Mouse (Mus musculus) intestine, postnatal 0 days (tissue): ENCODE measurements at regions not wholly inside any gene's neighbourhood (a gene's known extent, or its start where the extent isn't known, plus 50 kb on each side); places are given as distances from the start of the nearest gene placed in this dataset.

Experiments
- ATAC-seq: fragments of 200-750 bp; cut with Nextera tagmentation; 2 replicates; pipeline ENCODE4 v1.8.0; 2017; ENCODE audit warnings: mild to moderate bottlenecking, moderate TSS enrichment, moderate library complexity
- H3K27ac ChIP-seq: fragments of 300-500 bp; sonication (generic); 2 replicates; pipeline ENCODE4 v1.5.1; 2014; ENCODE audit warnings: mild to moderate bottlenecking, low read depth, low read length, moderate library complexity
- H3K27me3 ChIP-seq: fragments of 300-500 bp; sonication (generic); replicated peaks from 2 replicates; pipeline ENCODE4 v1.6.1; 2014; ENCODE audit warnings: low read length, mixed read lengths; ENCODE audit not compliant: control insufficient read depth, insufficient read depth
- H3K36me3 ChIP-seq: fragments of 300-500 bp; sonication (generic); 2 replicates; pipeline ENCODE4 v1.6.1; 2014; ENCODE audit warnings: mild to moderate bottlenecking, moderate library complexity; ENCODE audit not compliant: control insufficient read depth, insufficient read depth
- H3K4me1 ChIP-seq: fragments of 300-500 bp; sonication (generic); replicated peaks from 2 replicates; pipeline ENCODE4 v1.6.1; 2014; ENCODE audit warnings: antibody characterized with exemption, low read length, mixed read lengths; ENCODE audit not compliant: control insufficient read depth, insufficient read depth
- H3K4me2 ChIP-seq: fragments of 300-500 bp; sonication (generic); replicated peaks from 2 replicates; pipeline ENCODE4 v1.6.1; 2014; ENCODE audit warnings: low read depth, mild to moderate bottlenecking, moderate library complexity
- H3K4me3 ChIP-seq: fragments of 300-500 bp; sonication (generic); 2 replicates; pipeline ENCODE4 v1.5.1; 2014; ENCODE audit warnings: low read depth, low read length
- H3K9ac ChIP-seq: fragments of 300-500 bp; sonication (generic); 2 replicates; pipeline ENCODE4 v1.6.1; 2014; ENCODE audit warnings: mild to moderate bottlenecking, low read depth, low read length
- H3K9me3 ChIP-seq: fragments of 300-500 bp; sonication (generic); 2 replicates; pipeline ENCODE4 v1.6.1; 2016; ENCODE audit warnings: mixed run types; ENCODE audit not compliant: control insufficient read depth
- CTCF ChIP-seq: sonication (generic); IDR thresholded peaks from 2 replicates; pipeline ENCODE4 v1.5.1; 2016; ENCODE audit warnings: low read depth, mild to moderate bottlenecking, control low read depth, antibody characterized with exemption, moderate library complexity
- WGBS: fragments of 180-500 bp; shearing (Covaris S2); extraction: QIAGEN DNeasy Blood & Tissue Kit; methylation state at CpG from one replicate; pipeline ENCODE4 v1.1.7; 2014; 5-methylcytosine and 5-hydroxymethylcytosine counted together

DNA sequence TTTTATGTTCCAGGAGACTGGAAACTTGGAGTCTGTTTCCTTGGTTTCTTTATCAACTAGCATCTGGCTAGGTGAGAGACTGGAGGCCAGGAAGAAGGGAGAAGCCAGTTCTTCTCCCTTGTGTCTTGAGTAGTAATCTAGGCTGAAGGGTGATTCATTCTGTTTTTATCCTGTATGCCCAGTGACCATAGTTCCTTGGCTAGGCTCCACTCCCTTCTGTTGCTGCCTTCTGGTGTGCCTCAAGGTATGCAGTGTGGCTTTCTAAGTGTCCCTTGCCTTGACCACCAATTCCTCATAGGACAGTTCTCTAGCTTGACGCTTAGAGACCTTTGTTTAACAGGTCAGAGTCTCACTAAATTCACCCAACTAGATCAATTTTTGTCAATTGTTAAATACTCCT lies 303.3 kb upstream of the Gm12728 start:
- Histone ChIP-seq H3K9me3 (no peaks in the 10 kb centered on the region), H3K27me3 (no peaks in the 10 kb centered on the region), H3K4me1 (no peaks in the 10 kb centered on the region), H3K27ac (no peak overlapping the region), H3K9ac (no peak overlapping the region), H3K36me3 (no peaks in the 10 kb centered on the region), H3K4me2 (no peak overlapping the region), H3K4me3 (no peak overlapping the region)
- TF ChIP-seq CTCF: no peak
- no peak for ATAC-seq
- 71% methylated on average over 1 of the region's 1 CpGs for WGBS

DNA sequence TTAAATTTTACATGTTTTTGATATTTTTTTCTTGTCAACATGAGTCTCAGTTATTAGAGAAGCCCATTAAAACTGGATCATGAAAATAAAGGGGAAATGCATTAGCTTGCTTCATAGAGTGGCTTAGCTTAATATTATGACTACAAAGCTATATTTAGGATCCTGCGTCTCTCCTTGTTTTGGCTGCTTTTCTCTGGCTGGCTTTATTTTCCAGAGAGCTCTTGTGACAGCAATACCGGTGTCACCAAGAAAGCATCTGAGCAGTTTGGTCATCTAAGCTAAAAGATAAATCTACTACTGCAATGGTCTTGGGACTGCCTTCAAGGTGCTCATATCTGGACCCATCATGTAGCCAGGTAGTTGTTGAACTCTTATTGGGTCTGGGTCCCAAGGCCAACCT lies 293.5 kb upstream of the Gm12728 start:
- no peak for TF ChIP-seq CTCF
- H3K4me2 ChIP-seq: no peak overlapping the region
- no peak for ATAC-seq
- H3K27ac ChIP-seq: no peak overlapping the region
- no peaks in the 10 kb centered on the region for H3K36me3 ChIP-seq
- WGBS: 86% methylated on average over 2 of the region's 2 CpGs
- H3K4me3 ChIP-seq: no peak overlapping the region
- no peaks in the 10 kb centered on the region for H3K4me1 ChIP-seq
- H3K9me3 ChIP-seq: no peaks in the 10 kb centered on the region
- no peak overlapping the region for H3K9ac ChIP-seq
- no peaks in the 10 kb centered on the region for H3K27me3 ChIP-seq

DNA sequence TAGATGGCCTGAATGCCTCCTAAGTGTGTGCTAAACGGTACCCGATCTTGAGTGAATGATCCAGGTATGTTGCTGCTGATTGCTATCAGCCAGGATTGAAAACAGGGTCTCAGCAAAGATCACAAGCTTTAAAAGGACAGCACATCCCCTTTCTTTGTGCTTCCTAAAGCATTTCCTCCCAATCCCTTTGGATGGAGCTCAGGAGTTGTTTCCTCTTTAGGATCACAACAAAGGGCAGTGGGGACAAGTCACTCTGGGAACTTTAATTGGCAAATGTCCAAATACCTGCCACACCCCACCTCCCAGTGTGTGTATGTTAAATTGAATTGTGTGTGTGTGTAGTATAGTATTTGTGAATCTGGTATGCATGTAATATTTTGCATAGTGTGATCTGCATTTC lies 283.5 kb upstream of the Gm12728 start:
- Histone ChIP-seq H3K27ac (no peak overlapping the region), H3K4me1 (no peaks in the 10 kb centered on the region), H3K4me3 (no peak overlapping the region), H3K4me2 (no peak overlapping the region), H3K9me3 (no peaks in the 10 kb centered on the region), H3K36me3 (no peaks in the 10 kb centered on the region), H3K27me3 (no peaks in the 10 kb centered on the region), H3K9ac (no peak overlapping the region)
- WGBS: 67% methylated on average over 2 of the region's 2 CpGs
- ATAC-seq: no peak
- TF ChIP-seq CTCF: no peak

DNA sequence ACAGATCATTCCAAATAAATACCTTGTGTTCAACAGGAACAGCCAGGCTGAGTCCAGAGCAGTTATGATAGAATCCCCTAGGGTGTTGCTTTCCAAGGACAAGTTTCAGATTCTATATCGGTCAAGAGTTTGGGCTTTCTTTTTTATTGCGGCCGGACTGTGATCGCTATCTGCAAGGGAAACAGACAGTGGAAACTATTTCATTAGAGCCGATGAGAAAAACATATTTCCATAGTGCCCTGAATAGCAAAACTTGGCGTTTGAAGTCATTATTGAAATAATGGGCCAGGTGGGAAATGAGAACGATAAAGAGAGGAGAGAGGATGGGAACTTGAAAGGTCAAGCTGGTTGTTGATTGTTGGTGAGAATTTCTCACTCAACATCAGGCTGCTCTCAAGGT lies 282.4 kb upstream of the Gm12728 start:
- H3K27me3 ChIP-seq: no peaks in the 10 kb centered on the region
- H3K4me1 ChIP-seq: no peaks in the 10 kb centered on the region
- no peak overlapping the region for H3K9ac ChIP-seq
- H3K4me2 ChIP-seq: no peak overlapping the region
- no peak overlapping the region for H3K27ac ChIP-seq
- no peak for TF ChIP-seq CTCF
- no peak overlapping the region for H3K4me3 ChIP-seq
- no peaks in the 10 kb centered on the region for H3K36me3 ChIP-seq
- no peak for ATAC-seq
- no peaks in the 10 kb centered on the region for H3K9me3 ChIP-seq
- 74% methylated on average over 7 of the region's 7 CpGs for WGBS

DNA sequence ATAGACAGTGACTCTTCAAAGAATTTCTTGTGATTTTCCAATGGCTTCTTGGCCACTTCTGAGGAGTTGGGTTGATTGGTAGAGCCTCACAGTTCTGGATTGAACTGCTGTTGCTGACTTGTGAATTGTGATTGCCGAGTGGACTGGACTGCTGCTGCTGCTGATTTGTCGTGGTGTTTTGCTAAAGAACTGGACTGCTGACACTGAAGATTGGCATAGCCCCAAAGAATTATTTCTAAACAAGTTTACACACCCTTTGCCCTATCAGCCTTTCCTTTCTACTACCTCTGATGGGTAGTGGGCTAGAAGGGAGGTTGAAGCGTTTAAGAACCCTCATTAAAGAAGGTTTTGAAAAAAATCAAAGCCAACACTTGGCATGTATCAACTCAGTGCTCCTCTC lies 280.6 kb upstream of the Gm12728 start:
- WGBS: 83% methylated on average over 3 of the region's 3 CpGs
- no peak overlapping the region for H3K4me3 ChIP-seq
- no peaks in the 10 kb centered on the region for H3K4me1 ChIP-seq
- H3K36me3 ChIP-seq: no peaks in the 10 kb centered on the region
- H3K9me3 ChIP-seq: no peaks in the 10 kb centered on the region
- no peaks in the 10 kb centered on the region for H3K27me3 ChIP-seq
- no peak for TF ChIP-seq CTCF
- ATAC-seq: no peak
- no peak overlapping the region for H3K9ac ChIP-seq
- no peak overlapping the region for H3K4me2 ChIP-seq
- H3K27ac ChIP-seq: no peak overlapping the region

DNA sequence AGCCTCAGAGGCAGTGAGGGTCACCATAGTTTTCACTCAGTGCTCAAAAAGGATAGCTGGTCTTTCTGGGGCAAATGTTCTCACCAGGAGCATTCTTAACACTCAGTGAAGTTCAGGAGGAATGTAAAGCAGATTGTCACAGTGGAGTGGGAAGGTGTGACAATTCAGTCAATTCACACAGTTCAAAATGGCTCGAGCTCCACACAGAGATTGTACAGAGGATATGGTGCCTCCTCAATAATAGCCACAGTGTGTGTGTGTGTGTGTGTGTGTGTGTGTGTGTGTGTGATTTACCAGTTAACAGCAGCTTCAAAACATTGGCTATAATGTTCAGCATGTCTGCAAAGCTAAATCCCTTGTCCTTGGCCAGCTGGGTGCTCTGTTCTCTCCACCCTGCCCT lies 279.3 kb upstream of the Gm12728 start:
- H3K9me3 ChIP-seq: no peaks in the 10 kb centered on the region
- H3K27ac ChIP-seq: no peak overlapping the region
- H3K9ac ChIP-seq: no peak overlapping the region
- no peak for TF ChIP-seq CTCF
- no peaks in the 10 kb centered on the region for H3K4me1 ChIP-seq
- H3K27me3 ChIP-seq: no peaks in the 10 kb centered on the region
- H3K4me2 ChIP-seq: no peak overlapping the region
- no peak for ATAC-seq
- WGBS: 81% methylated on average over 1 of the region's 1 CpGs
- H3K36me3 ChIP-seq: no peaks in the 10 kb centered on the region
- H3K4me3 ChIP-seq: no peak overlapping the region

DNA sequence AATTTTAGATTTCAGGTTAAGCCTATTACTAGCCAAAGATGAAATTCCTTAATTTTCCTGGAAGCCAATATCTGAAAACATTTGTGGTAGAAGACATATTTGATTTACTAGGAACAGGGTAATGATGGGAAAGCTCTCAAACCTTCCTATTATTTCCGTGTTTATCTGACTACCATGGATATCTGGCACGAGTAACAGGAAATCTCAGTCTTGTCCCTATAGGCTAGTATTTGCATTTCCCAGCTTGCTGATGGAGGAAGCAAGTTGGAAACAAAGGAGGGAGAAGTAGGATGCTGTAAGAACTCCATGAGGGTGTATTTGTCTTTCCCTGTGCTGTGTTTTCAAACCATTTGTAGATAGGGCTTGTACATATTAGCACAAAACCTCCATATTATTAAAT lies 264.5 kb upstream of the Gm12728 start:
- 49% methylated on average over 2 of the region's 2 CpGs for WGBS
- no peak for TF ChIP-seq CTCF
- Histone ChIP-seq H3K4me1 (no peaks in the 10 kb centered on the region), H3K4me2 (no peak overlapping the region), H3K36me3 (no peaks in the 10 kb centered on the region), H3K27ac (no peak overlapping the region), H3K27me3 (no peaks in the 10 kb centered on the region), H3K4me3 (no peak overlapping the region), H3K9me3 (no peaks in the 10 kb centered on the region), H3K9ac (no peak overlapping the region)
- no peak for ATAC-seq
